Mouse (Mus musculus) kidney, embryonic 14.5 days (tissue): Measurements from ENCODE around the gene Pnrc1. TPM values are rescaled to one million over a fixed set of nuclear protein-coding genes. Genes with fewer than 3 reads are reported as not detected.

Experiments
- ATAC-seq: fragments of 200-750 bp; cut with Nextera tagmentation; 2 replicates; pipeline ENCODE4 v1.8.0; 2017; ENCODE audit warnings: moderate number of reproducible peaks, mild to moderate bottlenecking, moderate TSS enrichment, moderate library complexity; ENCODE audit not compliant: low FRiP score, low TSS enrichment
- H3K27ac ChIP-seq: fragments of 300-500 bp; sonication (generic); 2 replicates; pipeline ENCODE4 v1.5.1; 2014; ENCODE audit warnings: low read depth, mild to moderate bottlenecking, low read length, moderate library complexity, mixed read lengths
- H3K27me3 ChIP-seq: fragments of 300-500 bp; sonication (generic); 2 replicates; pipeline ENCODE4 v1.6.1; 2014; ENCODE audit warnings: mild to moderate bottlenecking, low read length; ENCODE audit not compliant: control insufficient read depth, insufficient read depth
- H3K36me3 ChIP-seq: fragments of 300-500 bp; sonication (generic); 2 replicates; pipeline ENCODE4 v1.6.1; 2014; ENCODE audit warnings: low read length, mixed read lengths; ENCODE audit not compliant: control insufficient read depth, insufficient read depth
- H3K4me1 ChIP-seq: fragments of 300-500 bp; sonication (generic); 2 replicates; pipeline ENCODE4 v1.6.1; 2014; ENCODE audit warnings: low read length, mixed read lengths; ENCODE audit not compliant: control insufficient read depth, insufficient read depth
- H3K4me2 ChIP-seq: fragments of 300-500 bp; sonication (generic); replicated peaks from 2 replicates; pipeline ENCODE4 v1.6.1; 2014; ENCODE audit warnings: low read depth, mild to moderate bottlenecking, low read length
- H3K4me3 ChIP-seq: fragments of 300-500 bp; sonication (generic); 2 replicates; pipeline ENCODE4 v1.5.1; 2014; ENCODE audit warnings: mild to moderate bottlenecking, low read length
- H3K9ac ChIP-seq: fragments of 300-500 bp; sonication (generic); 2 replicates; pipeline ENCODE4 v1.6.1; 2014; ENCODE audit warnings: low read depth, mild to moderate bottlenecking, low read length, moderate library complexity
- H3K9me3 ChIP-seq: fragments of 300-500 bp; sonication (generic); 2 replicates; pipeline ENCODE4 v1.6.1; 2016; ENCODE audit warnings: low read length; ENCODE audit not compliant: control insufficient read depth
- WGBS: fragments of 180-500 bp; shearing (Covaris S2); extraction: QIAGEN DNeasy Blood & Tissue Kit; methylation state at CpG from one replicate; pipeline ENCODE4 v1.1.7; 2014; 5-methylcytosine and 5-hydroxymethylcytosine counted together
- polyA plus RNA-seq: library from polyadenylated mRNA; unstranded; fragments of >200 nt; fragmentation: Nextera tagmentation; extraction: Ambion mirVana; gene quantifications from 2 replicates; pipeline ENCODE4 v1.2.1, GENCODE M21; 2014

Gene Pnrc1
- polyA plus RNA-seq, 1 experiment from 2014 or later = 113 TPM

DNA sequence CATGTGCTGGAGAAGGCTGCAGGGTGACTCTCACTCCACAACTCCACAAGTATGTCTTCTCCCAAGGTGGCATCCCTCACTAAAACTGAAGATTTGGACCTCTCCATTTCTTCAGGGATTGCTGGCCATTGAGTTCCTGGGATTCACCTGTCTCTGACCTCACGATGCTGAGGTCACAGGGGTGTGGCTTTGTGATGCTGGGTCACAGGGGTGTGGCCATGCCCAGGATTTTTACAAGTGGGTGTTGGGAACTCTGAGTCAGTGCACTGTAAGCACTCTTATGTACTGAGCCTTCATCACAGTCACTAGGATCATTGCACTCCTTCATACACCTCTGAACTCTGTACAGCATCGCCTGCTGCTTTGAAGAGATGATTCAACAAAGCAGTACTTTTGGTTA, 82.4 kb downstream of the Pnrc1 start:
- Histone ChIP-seq H3K27ac (no peak overlapping the region), H3K4me3 (no peak overlapping the region), H3K9ac (no peak overlapping the region), H3K36me3 (no peaks in the 10 kb centered on the region), H3K4me2 (no peak overlapping the region), H3K9me3 (no peaks in the 10 kb centered on the region; the same call in 1 of the 2 replicates), H3K4me1 (peaks cover 8% of the 10 kb centered on the region; the same call in 1 of the 2 replicates), H3K27me3 (no peaks in the 10 kb centered on the region)
- ATAC-seq = no peak
- 69% methylated on average over 2 of the region's 2 CpGs for WGBS

DNA sequence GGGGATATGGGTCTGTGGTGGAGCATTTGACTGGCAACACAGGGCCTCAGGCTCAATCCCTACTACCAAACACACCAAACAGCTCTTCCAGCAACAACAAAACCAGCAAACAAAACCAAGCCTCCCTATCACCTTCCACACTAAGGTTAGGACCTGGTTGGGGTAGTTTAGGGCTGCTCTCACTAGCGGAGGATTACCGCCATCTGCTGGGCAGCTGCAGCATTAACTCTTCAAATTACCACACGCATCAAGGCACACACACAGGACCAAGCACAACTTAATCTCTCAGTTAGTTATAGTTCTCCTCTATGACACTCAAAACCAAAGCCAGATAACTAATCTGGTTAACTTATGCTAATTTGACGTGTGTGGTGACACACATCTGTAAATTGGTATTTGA, 85.3 kb downstream of the Pnrc1 start:
- WGBS = 5% methylated on average over 4 of the region's 4 CpGs

DNA sequence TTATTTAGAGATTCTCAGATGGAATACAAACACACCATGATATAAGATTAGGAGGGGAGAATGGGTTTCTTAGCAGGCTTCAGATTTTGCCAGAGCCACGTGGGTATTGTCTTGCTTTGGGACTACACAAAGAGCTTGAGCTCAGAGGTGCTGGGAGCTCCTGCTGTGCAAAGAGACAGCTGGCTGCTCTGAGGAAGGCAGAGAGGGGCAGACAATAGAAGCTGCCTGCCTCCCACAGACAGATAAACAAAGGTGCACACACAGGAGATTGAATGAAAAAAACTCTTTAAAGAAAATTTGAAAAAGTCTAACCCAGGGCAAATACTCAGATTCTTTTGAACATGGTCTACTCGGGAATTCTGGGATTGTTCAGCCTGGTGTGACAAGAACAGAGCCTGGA, 91.8 kb downstream of the Pnrc1 start:
- no peak overlapping the region for H3K27ac ChIP-seq
- no peak overlapping the region for H3K9ac ChIP-seq
- H3K4me3 ChIP-seq = no peak overlapping the region
- ATAC-seq = no peak
- no peaks in the 10 kb centered on the region for H3K4me1 ChIP-seq
- no peaks in the 10 kb centered on the region for H3K36me3 ChIP-seq
- H3K4me2 ChIP-seq = no peak overlapping the region
- H3K27me3 ChIP-seq = no peaks in the 10 kb centered on the region
- 34% methylated on average over 2 of the region's 2 CpGs for WGBS
- no peaks in the 10 kb centered on the region for H3K9me3 ChIP-seq

More for the DNA sequence above, 85.3 kb downstream of the Pnrc1 start:
- H3K36me3 ChIP-seq = no peaks in the 10 kb centered on the region
- H3K4me1 ChIP-seq = peaks cover 8% of the 10 kb centered on the region; the same call in 1 of the 2 replicates
- H3K27ac ChIP-seq = no peak overlapping the region
- H3K4me2 ChIP-seq = no peak overlapping the region
- no peaks in the 10 kb centered on the region for H3K27me3 ChIP-seq
- no peak overlapping the region for H3K4me3 ChIP-seq
- ATAC-seq = no peak; the same call in 1 of the 2 replicates
- H3K9ac ChIP-seq = no peak overlapping the region
- no peaks in the 10 kb centered on the region for H3K9me3 ChIP-seq

Other genes with a start within 250 kb of the Pnrc1 start
- gene Gabrr2, start 227.2 kb downstream of the Pnrc1 start, polyA plus RNA-seq = not detected in 2 replicates
- not detected in 2 replicates for gene Gabrr1, start 157.6 kb downstream of the Pnrc1 start, polyA plus RNA-seq
- gene Pm20d2, start 100.4 kb downstream of the Pnrc1 start, polyA plus RNA-seq = 0.70 and 1.1 TPM in 2 replicates
- gene Srsf12, start 81.2 kb downstream of the Pnrc1 start, polyA plus RNA-seq = 4.1 and 5.1 TPM in 2 replicates
- gene Rngtt, start 20.1 kb upstream of the Pnrc1 start, polyA plus RNA-seq = 22.4 and 26.7 TPM in 2 replicates